Mouse (Mus musculus): ENCODE measurements around the gene Man2b1. TPM values are rescaled to one million over a fixed set of nuclear protein-coding genes. Genes with fewer than 3 reads are reported as not detected.
A peak's percentile ranks its signal among the peaks of the same experiment; 100 is the strongest.

The Man2b1 gene
- polyA plus RNA-seq, 1 experiment from 2014 or later, result 21.9 TPM

Small RNA genes lying within 50 kb of the gene (microRNA-seq; reads per million reads assigned to microRNA genes)
- 14.1 reads per million, percentile 25 among the genes with 10 or more reads in this experiment for gene Gm23388
- gene Mir7070, result 2.4 reads per million

Other genes with a start within 250 kb of the Man2b1 start
- gene Rad23a, start 242.6 kb upstream of the Man2b1 start, polyA plus RNA-seq (2016; fragmentation: Nextera tagmentation; extraction: Ambion mirVana), result 130 and 137 TPM in 2 replicates
- gene Calr, start 236.3 kb upstream of the Man2b1 start, polyA plus RNA-seq (2016; fragmentation: Nextera tagmentation; extraction: Ambion mirVana), result 735 and 764 TPM in 2 replicates
- 143 and 144 TPM in 2 replicates for gene Farsa, start 226.3 kb upstream of the Man2b1 start, polyA plus RNA-seq (2016; fragmentation: Nextera tagmentation; extraction: Ambion mirVana)
- gene Syce2, start 211.2 kb upstream of the Man2b1 start, polyA plus RNA-seq (2016; fragmentation: Nextera tagmentation; extraction: Ambion mirVana), result 91.1 and 92.7 TPM in 2 replicates
- 44.6 and 49.6 TPM in 2 replicates for gene Gcdh, start 189.3 kb upstream of the Man2b1 start, polyA plus RNA-seq (2016; fragmentation: Nextera tagmentation; extraction: Ambion mirVana)
- 18.3 and 24.3 TPM in 2 replicates for gene Klf1, start 181.3 kb upstream of the Man2b1 start, polyA plus RNA-seq (2016; fragmentation: Nextera tagmentation; extraction: Ambion mirVana)
- gene Dnase2a, start 174.7 kb upstream of the Man2b1 start, polyA plus RNA-seq (2016; fragmentation: Nextera tagmentation; extraction: Ambion mirVana), result 7.9 and 9.2 TPM in 2 replicates
- 2.6 and 3.8 TPM in 2 replicates for gene Mast1, start 145.9 kb upstream of the Man2b1 start, polyA plus RNA-seq (2016; fragmentation: Nextera tagmentation; extraction: Ambion mirVana)
- 1.3 and 1.8 TPM in 2 replicates for gene Rtbdn, start 136.3 kb upstream of the Man2b1 start, polyA plus RNA-seq (2016; fragmentation: Nextera tagmentation; extraction: Ambion mirVana)
- not detected in 2 replicates for gene Gm49661, start 113.8 kb upstream of the Man2b1 start, polyA plus RNA-seq (2016; fragmentation: Nextera tagmentation; extraction: Ambion mirVana)
- 1,199 and 1,255 TPM in 2 replicates for gene Prdx2, start 113.7 kb upstream of the Man2b1 start, polyA plus RNA-seq (2016; fragmentation: Nextera tagmentation; extraction: Ambion mirVana)
- gene Rnaseh2a, start 113.5 kb upstream of the Man2b1 start, polyA plus RNA-seq (2016; fragmentation: Nextera tagmentation; extraction: Ambion mirVana), result 163 and 173 TPM in 2 replicates
- 3.8 and 4.0 TPM in 2 replicates for gene Junb, start 104.6 kb upstream of the Man2b1 start, polyA plus RNA-seq (2016; fragmentation: Nextera tagmentation; extraction: Ambion mirVana)
- gene Hook2, start 92.7 kb upstream of the Man2b1 start, polyA plus RNA-seq (2016; fragmentation: Nextera tagmentation; extraction: Ambion mirVana), result 18.3 and 19.0 TPM in 2 replicates
- gene Best2, start 68.7 kb upstream of the Man2b1 start, polyA plus RNA-seq (2016; fragmentation: Nextera tagmentation; extraction: Ambion mirVana), result not detected in 2 replicates
- 164 and 166 TPM in 2 replicates for gene Asna1, start 58.0 kb upstream of the Man2b1 start, polyA plus RNA-seq (2016; fragmentation: Nextera tagmentation; extraction: Ambion mirVana)
- 123 and 142 TPM in 2 replicates for gene Trir, start 56.4 kb upstream of the Man2b1 start, polyA plus RNA-seq (2016; fragmentation: Nextera tagmentation; extraction: Ambion mirVana)
- gene Tnpo2, start 46.4 kb upstream of the Man2b1 start, polyA plus RNA-seq (2016; fragmentation: Nextera tagmentation; extraction: Ambion mirVana), result 31.5 and 33.2 TPM in 2 replicates
- 22.9 and 26.3 TPM in 2 replicates for gene Fbxw9, start 23.2 kb upstream of the Man2b1 start, polyA plus RNA-seq (2016; fragmentation: Nextera tagmentation; extraction: Ambion mirVana)
- gene Gm5741, start 15.3 kb upstream of the Man2b1 start, polyA plus RNA-seq (2016; fragmentation: Nextera tagmentation; extraction: Ambion mirVana), result not detected in 2 replicates
- 67.2 and 68.5 TPM in 2 replicates for gene Dhps, start 11.5 kb upstream of the Man2b1 start, polyA plus RNA-seq (2016; fragmentation: Nextera tagmentation; extraction: Ambion mirVana)
- 139 and 142 TPM in 2 replicates for gene Wdr83os, start 2.5 kb upstream of the Man2b1 start, polyA plus RNA-seq (2016; fragmentation: Nextera tagmentation; extraction: Ambion mirVana)
- 58.4 and 63.3 TPM in 2 replicates for gene Wdr83, start 2.0 kb upstream of the Man2b1 start, polyA plus RNA-seq (2016; fragmentation: Nextera tagmentation; extraction: Ambion mirVana)
- 1.3 and 1.9 TPM in 2 replicates for gene Zfp791, start 39.8 kb downstream of the Man2b1 start, polyA plus RNA-seq (2016; fragmentation: Nextera tagmentation; extraction: Ambion mirVana)
- not detected in 2 replicates for gene Cks1brt, start 68.7 kb downstream of the Man2b1 start, polyA plus RNA-seq (2016; fragmentation: Nextera tagmentation; extraction: Ambion mirVana)
- gene Olfr371, start 142.7 kb downstream of the Man2b1 start, polyA plus RNA-seq (2016; fragmentation: Nextera tagmentation; extraction: Ambion mirVana), result not detected in 2 replicates
- gene Orc6, start 216.4 kb downstream of the Man2b1 start, polyA plus RNA-seq (2016; fragmentation: Nextera tagmentation; extraction: Ambion mirVana), result 164 and 172 TPM in 2 replicates
- gene Vps35, start 216.5 kb downstream of the Man2b1 start, polyA plus RNA-seq (2016; fragmentation: Nextera tagmentation; extraction: Ambion mirVana), result 148 and 149 TPM in 2 replicates

All from forebrain, embryonic 10.5 days (tissue).